Mouse (Mus musculus) heart, adult 2 months (tissue): ENCODE data around the gene Brca2. TPM values are rescaled to one million over a fixed set of nuclear protein-coding genes. Genes with fewer than 3 reads are reported as not detected.
"Not testable (repeated sequence)": the region's sequence is repeated elsewhere in the genome, so short reads cannot be mapped to it uniquely, and the experiment has no call there.

ENCODE experiments used
- DNase-seq, 2 experiments: peaks; one replicate each; pipeline ENCODE4 v3.0.0; 2021
- H3K27ac ChIP-seq: fragments of 200-600 bp; 2 replicates; pipeline ENCODE4 v1.8.1; 2022
- H3K27me3 ChIP-seq: fragments of 200-500 bp; 2 replicates; pipeline ENCODE4 v1.6.1; 2012; ENCODE audit warnings: mild to moderate bottlenecking, low read length, inconsistent platforms, mixed read lengths; ENCODE audit not compliant: control insufficient read depth, insufficient read depth
- H3K36me3 ChIP-seq: fragments of 200-500 bp; 2 replicates; pipeline ENCODE4 v1.6.1; 2012; ENCODE audit warnings: low read length, inconsistent platforms; ENCODE audit not compliant: control insufficient read depth, insufficient read depth
- H3K4me1 ChIP-seq: fragments of 200-500 bp; 2 replicates; pipeline ENCODE4 v1.6.1; 2011; ENCODE audit warnings: low read length; ENCODE audit not compliant: control insufficient read depth, insufficient read depth
- H3K4me3 ChIP-seq: fragments of 200-600 bp; 2 replicates; pipeline ENCODE4 v1.8.1; 2022
- H3K79me2 ChIP-seq: fragments of 200-500 bp; replicated peaks from 2 replicates; pipeline ENCODE4 v1.6.1; 2012; ENCODE audit warnings: mild to moderate bottlenecking, inconsistent platforms, low read length, moderate library complexity, mixed read lengths; ENCODE audit not compliant: control insufficient read depth, insufficient read depth
- H3K9ac ChIP-seq: fragments of 200-500 bp; 2 replicates; pipeline ENCODE4 v1.6.1; 2012; ENCODE audit warnings: low read depth, mild to moderate bottlenecking, control low read depth, inconsistent platforms, low read length, mixed read lengths
- CTCF ChIP-seq: fragments of 200-600 bp; IDR thresholded peaks from 2 replicates; pipeline ENCODE4 v1.8.1; 2022; ENCODE audit warnings: antibody characterized with exemption, mild to moderate bottlenecking, moderate library complexity
- EP300 ChIP-seq: fragments of 200-500 bp; IDR thresholded peaks from 2 replicates; pipeline ENCODE4 v1.6.1; 2011; ENCODE audit warnings: low read depth, low read length, control low read depth; ENCODE audit not compliant: insufficient read depth
- POLR2A ChIP-seq: fragments of 200-500 bp; IDR thresholded peaks from 2 replicates; pipeline ENCODE4 v1.6.1; 2011; ENCODE audit warnings: mild to moderate bottlenecking, low read depth, low read length, control low read depth; ENCODE audit not compliant: insufficient read depth
- WGBS: fragments of 180-500 bp; shearing (Covaris S2); methylation state at CpG from one replicate; pipeline ENCODE4 v1.1.7; 2018; 5-methylcytosine and 5-hydroxymethylcytosine counted together
- intact Hi-C: fragments of 180-260 bp; cut with DNase I; formaldehyde crosslinking; loops from one replicate; pipeline ENCODE4 v1.15.1; 2025
- long read RNA-seq: library from polyadenylated mRNA; stranded (forward); transcript quantifications from one replicate; pipeline ENCODE4 v2.0.0, GENCODE M21; 2021
- polyA plus RNA-seq: library from polyadenylated mRNA; depleted of rRNA; stranded (reverse); fragments of >200 nt; gene quantifications from 2 replicates; pipeline ENCODE4 v1.2.3, GENCODE M21; 2012; rRNA removed
- total RNA-seq, 2 experiments: library from RNA; stranded (reverse); gene quantifications; 2 replicates each; pipeline ENCODE4 v1.2.3; 2021

The Brca2 gene
- 1 to 10 TPM; 1.6 to 2.0 TPM for total RNA-seq
- 1.1 and 2.4 TPM in 2 replicates for polyA plus RNA-seq
- long read RNA-seq: 0 reads

DNA sequence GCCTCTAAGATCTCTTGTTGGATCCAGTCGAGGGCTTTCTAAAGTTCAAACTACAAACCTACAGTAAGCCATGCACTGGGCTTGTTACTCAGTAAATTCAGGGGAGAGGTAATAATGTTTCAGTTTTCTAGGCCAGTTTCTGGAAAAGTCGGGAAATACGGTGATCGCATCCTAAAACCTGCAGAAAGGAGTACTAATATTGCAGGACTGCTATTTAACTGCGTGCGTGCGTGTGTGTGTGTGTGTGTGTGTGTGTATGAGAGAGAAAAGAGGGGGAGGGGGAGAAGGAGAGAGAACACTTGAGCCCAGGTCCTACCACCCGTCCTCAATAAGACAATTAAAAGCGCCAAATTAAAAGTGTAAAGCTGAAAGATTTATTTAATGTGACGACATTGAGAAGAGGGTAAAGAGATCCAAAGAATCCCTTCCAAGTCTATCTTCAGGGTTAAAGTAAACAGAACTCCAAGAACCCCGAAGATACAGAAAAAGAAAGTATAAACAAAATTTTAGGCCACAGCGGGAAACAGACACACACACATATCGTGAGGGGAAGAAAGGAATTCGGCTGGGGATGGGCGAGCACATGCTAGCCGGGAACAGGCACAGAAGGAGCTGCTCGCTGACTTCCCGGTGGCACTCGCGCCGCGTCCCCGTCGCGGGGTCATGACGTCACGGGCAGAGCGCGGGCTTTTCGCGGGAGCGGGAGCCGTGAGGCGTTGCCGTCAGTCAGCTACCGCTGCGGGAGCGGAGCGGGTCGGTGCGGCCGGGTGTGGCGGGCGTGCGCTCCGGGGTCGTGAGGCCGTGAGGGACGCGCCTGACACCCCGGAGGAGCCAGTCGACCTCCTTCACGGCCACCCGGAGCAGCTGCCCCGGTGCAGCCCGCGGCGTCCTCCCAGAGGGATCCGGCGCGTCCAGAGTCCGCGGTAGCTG lies at the start of gene Brca2:
TSS of gene Brca2 (plus strand) at position 694 of the 930 bp plus-strand sequence.
- TF ChIP-seq CTCF: no peak
- 0 out of 2 replicates have a peak, but pooled peaks have one; percentile 42 for TF ChIP-seq EP300
- TF ChIP-seq POLR2A: peak; percentile 82
- no peaks in the 10 kb centered on the region for H3K27me3 ChIP-seq
- no peaks in the 10 kb centered on the region for H3K4me1 ChIP-seq
- intact Hi-C loops: loop anchor here (2.0 to 5.0 kb wide), 2 partner anchors 70 to 143 kb away; no protein-coding TSS in a partner anchor
- no peaks in the 10 kb centered on the region for H3K79me2 ChIP-seq
- 4% methylated on average over 63 of the region's 63 CpGs for WGBS
- H3K27ac ChIP-seq: peak within 1 kb of the TSS; percentile 74
- H3K4me3 ChIP-seq: peak within 1 kb of the TSS; percentile 74
- DNase-seq: peak; percentile 91 to 95
- H3K36me3 ChIP-seq: no peaks in the 10 kb centered on the region
- peak within 1 kb of the TSS; percentile 87 for H3K9ac ChIP-seq

DNA sequence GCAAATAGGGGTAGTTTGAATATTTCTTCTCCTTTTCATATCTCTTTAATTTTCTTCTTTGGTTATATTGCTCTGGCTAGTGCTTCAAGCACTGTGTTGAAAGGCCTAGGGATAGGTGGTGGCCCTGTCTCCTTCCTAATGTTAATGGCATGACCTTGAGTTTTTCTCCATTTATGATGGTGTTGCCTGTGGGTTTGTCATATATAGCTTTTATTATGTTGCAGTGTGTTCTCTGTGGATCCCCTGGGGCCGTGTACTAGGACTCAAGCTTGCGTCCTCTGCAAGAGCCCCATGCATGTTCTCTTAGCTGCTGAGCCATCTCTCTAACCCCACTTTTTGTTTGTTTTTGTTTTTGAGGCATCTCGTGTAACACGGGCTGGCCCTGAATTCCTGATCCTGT lies 45.1 kb upstream of the Brca2 start:
- H3K27ac ChIP-seq: no peak overlapping the region
- H3K36me3 ChIP-seq: peaks cover 15% of the 10 kb centered on the region
- WGBS: 77% methylated on average over 4 of the region's 4 CpGs

DNA sequence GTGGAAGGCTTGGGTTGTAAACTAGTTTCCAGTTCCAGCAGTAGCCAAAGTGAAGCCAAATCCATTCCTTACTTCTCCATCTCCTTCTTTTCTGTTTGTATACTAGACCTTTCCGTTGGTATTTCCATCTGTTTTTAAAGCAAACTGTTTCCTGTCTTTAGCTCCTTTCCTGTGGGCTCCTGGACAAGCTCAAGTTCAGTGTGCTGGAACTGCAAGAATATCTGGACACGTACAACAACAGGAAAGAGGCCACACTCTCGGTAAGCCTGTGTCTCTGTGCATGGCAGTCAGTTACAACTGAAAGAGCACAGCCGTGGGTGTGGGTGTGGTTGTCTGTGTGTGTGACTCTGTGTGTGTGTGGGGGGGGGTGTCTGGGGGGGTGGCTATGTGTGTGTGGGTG lies 43.8 kb upstream of the Brca2 start:
- TF ChIP-seq CTCF (no peak), POLR2A (no peak), EP300 (no peak)
- DNase-seq: no peak
- 32% methylated on average over 4 of the region's 4 CpGs for WGBS
- intact Hi-C loops: loop anchor here (2.0 kb wide), 1 partner anchor 26 kb away; no protein-coding TSS in a partner anchor
- Histone ChIP-seq H3K4me3 (no peak overlapping the region), H3K79me2 (no peaks in the 10 kb centered on the region), H3K27ac (peak overlapping the region; percentile 15), H3K4me1 (no peaks in the 10 kb centered on the region), H3K9ac (no peak overlapping the region), H3K27me3 (no peaks in the 10 kb centered on the region), H3K36me3 (peaks cover 16% of the 10 kb centered on the region)

More for the DNA sequence above, 45.1 kb upstream of the Brca2 start:
- Histone ChIP-seq H3K4me3 (no peak overlapping the region), H3K9ac (no peak overlapping the region), H3K79me2 (no peaks in the 10 kb centered on the region), H3K4me1 (no peaks in the 10 kb centered on the region), H3K27me3 (no peaks in the 10 kb centered on the region)
- no peak for DNase-seq
- intact Hi-C loops: no loop called here
- TF ChIP-seq POLR2A: no peak
- no peak for TF ChIP-seq EP300
- TF ChIP-seq CTCF: no peak

DNA sequence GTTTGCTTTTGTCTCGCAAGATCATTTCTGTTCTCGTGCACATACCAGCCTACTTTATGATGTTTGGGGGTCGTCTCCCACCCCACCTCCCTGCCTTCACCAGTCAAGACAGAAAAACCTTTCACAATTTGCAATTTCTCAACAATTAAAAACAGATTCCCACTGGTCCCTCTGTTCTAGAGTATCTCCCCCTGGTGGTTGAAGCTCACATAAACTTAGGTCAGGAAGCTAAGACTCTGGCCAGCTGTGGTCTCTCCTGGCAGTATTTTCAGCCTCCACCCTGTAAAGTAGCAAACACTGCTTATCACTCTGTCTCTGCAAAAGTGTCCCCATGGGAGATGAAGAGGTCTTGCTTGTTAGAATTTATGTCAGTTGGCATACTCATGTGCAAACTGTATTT lies 37.2 kb upstream of the Brca2 start:
- no peaks in the 10 kb centered on the region for H3K27me3 ChIP-seq
- 56% methylated on average over 3 of the region's 3 CpGs for WGBS
- no peak overlapping the region for H3K27ac ChIP-seq
- H3K36me3 ChIP-seq: peaks cover 11% of the 10 kb centered on the region
- no peaks in the 10 kb centered on the region for H3K79me2 ChIP-seq
- DNase-seq: no peak
- no peak for TF ChIP-seq POLR2A
- TF ChIP-seq EP300: no peak
- TF ChIP-seq CTCF: peak; percentile 77
- H3K4me3 ChIP-seq: no peak overlapping the region
- H3K4me1 ChIP-seq: no peaks in the 10 kb centered on the region; the same call in 1 of the 2 replicates
- H3K9ac ChIP-seq: no peak overlapping the region
- intact Hi-C loops: loop anchor here (2.0 kb wide), 2 partner anchors 26 to 44 kb away; no protein-coding TSS in a partner anchor

DNA sequence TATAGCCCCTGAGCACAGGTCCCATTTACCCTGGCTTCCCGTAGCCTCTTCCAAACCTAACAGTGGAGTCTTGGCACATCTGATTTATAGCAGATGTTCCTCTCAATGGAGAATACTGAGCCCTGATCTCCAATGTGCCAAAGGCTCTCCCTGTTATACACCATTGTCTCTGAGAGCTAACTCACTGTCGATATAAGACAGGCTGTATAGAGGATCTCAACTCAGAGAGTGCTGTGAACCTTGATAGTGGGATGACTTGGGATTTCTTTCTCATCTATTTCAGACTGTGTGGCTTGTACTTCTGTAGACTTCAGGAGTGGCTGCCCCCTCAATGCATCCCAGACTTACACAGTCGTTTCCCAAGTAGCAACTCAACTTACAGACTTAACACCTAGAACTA lies 32.1 kb upstream of the Brca2 start:
- intact Hi-C loops: no loop called here
- no peaks in the 10 kb centered on the region for H3K4me1 ChIP-seq
- H3K36me3 ChIP-seq: peaks cover 4% of the 10 kb centered on the region; the same call in 1 of the 2 replicates

DNA sequence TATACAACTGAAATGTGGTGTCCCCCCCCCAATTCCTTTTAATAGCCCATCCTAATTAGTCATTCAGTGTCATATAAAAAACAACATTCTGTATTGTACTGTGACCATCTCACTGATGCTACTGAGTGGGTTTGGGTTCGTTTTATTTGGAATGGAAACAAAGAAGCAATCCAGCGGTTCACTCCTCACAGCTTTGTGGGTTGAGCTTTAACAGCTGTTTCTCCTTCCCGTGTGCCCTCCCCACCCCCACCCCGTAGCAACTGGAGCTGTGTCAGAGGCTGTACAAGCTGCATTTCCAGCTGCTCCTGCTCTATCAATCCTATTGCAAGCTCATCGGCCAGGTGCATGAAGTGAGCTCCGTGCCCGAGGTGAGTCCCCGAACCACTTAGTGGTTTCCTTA lies 31.6 kb upstream of the Brca2 start:
- H3K9ac ChIP-seq: no peak overlapping the region
- H3K4me3 ChIP-seq: no peak overlapping the region
- no peaks in the 10 kb centered on the region for H3K36me3 ChIP-seq
- WGBS: 69% methylated on average over 8 of the region's 8 CpGs
- H3K79me2 ChIP-seq: no peaks in the 10 kb centered on the region
- H3K4me1 ChIP-seq: no peaks in the 10 kb centered on the region
- TF ChIP-seq CTCF (no peak), POLR2A (no peak), EP300 (no peak)
- H3K27me3 ChIP-seq: no peaks in the 10 kb centered on the region
- DNase-seq: no peak
- no peak overlapping the region for H3K27ac ChIP-seq
- intact Hi-C loops: no loop called here

More for the DNA sequence above, 32.1 kb upstream of the Brca2 start:
- Histone ChIP-seq H3K9ac (no peak overlapping the region), H3K27me3 (no peaks in the 10 kb centered on the region), H3K27ac (no peak overlapping the region), H3K79me2 (no peaks in the 10 kb centered on the region), H3K4me3 (no peak overlapping the region)
- no peak for TF ChIP-seq EP300
- no peak for TF ChIP-seq POLR2A
- no peak for TF ChIP-seq CTCF
- WGBS: 88% methylated on average over 3 of the region's 3 CpGs
- DNase-seq: no peak

DNA sequence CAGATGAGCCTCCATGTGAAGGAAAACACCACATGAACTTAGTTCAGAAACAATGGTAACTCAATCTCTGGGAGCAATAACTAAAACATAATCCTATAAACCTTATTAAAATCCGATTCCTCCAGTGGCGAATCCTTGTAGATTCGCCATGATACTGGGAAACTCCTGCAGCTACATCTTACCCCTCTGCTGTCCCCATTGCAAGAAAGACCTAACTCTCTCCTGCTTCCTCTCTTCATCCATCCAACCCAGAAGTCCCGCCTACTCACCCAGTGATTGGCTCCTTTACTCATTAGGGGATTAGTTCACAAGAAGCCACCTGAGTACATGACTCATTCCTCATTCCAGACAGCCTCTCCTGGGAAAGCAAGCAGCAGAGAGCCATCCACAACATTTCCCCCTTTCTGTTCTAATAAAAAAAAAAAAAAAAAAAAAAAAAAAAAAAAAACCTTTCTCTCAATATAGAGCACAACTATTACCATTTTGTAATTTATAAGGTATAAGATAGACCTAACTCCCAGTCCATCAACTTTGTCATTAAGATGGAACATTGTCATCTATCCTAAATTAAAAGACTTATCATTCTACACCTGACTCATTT lies 30.8 kb upstream of the Brca2 start:
- H3K4me1 ChIP-seq, intact Hi-C loops, H3K36me3 ChIP-seq, DNase-seq, H3K9ac ChIP-seq, H3K27ac ChIP-seq, H3K4me3 ChIP-seq, H3K27me3 ChIP-seq, H3K79me2 ChIP-seq: not testable (repeated sequence)
- 96% methylated on average over 4 of the region's 4 CpGs for WGBS
